Mouse (Mus musculus): ENCODE data around the gene Fn1.

The Fn1 gene

GRCm38 (mm10) chr1:71605751-71606150 is 47.2 kb downstream of the Fn1 start:
- DNase-seq (ENCODE audit: low spot score) = no peak

- no peak for DNase-seq (ENCODE audit: low spot score)
Measured at GRCm38 (mm10) chr1:71595365-71595764, 57.6 kb downstream of the Fn1 start.

- no peak for DNase-seq (ENCODE audit: low spot score)
Measured at GRCm38 (mm10) chr1:71594268-71594667, 58.7 kb downstream of the Fn1 start.

- no peak for DNase-seq (ENCODE audit: low spot score)
Measured at GRCm38 (mm10) chr1:71593184-71593583, 59.8 kb downstream of the Fn1 start.

- no peak for DNase-seq (ENCODE audit: low spot score)
Measured at GRCm38 (mm10) chr1:71590038-71590437, 63.0 kb downstream of the Fn1 start.

GRCm38 (mm10) chr1:71586658-71587057 is 66.3 kb downstream of the Fn1 start:
- no peak for DNase-seq (ENCODE audit: low spot score)

- DNase-seq (ENCODE audit: low spot score) = no peak
Measured at GRCm38 (mm10) chr1:71583900-71584299, 69.1 kb downstream of the Fn1 start.

GRCm38 (mm10) chr1:71583302-71583701 is 69.7 kb downstream of the Fn1 start:
- no peak for DNase-seq (ENCODE audit: low spot score)

- no peak for DNase-seq (ENCODE audit: low spot score)
Measured at GRCm38 (mm10) chr1:71580408-71580807, 72.6 kb downstream of the Fn1 start.

GRCm38 (mm10) chr1:71579526-71579925 is 73.5 kb downstream of the Fn1 start:
- no peak for DNase-seq (ENCODE audit: low spot score)

- no peak for DNase-seq (ENCODE audit: low spot score)
Measured at GRCm38 (mm10) chr1:71576837-71577236, 76.2 kb downstream of the Fn1 start.

GRCm38 (mm10) chr1:71575987-71576386 is 77.0 kb downstream of the Fn1 start:
- no peak for DNase-seq (ENCODE audit: low spot score)

GRCm38 (mm10) chr1:71570116-71570515 is 82.9 kb downstream of the Fn1 start:
- DNase-seq (ENCODE audit: low spot score) = no peak

- DNase-seq (ENCODE audit: low spot score) = peak; percentile 28
Measured at GRCm38 (mm10) chr1:71567884-71568605, 85.0 kb downstream of the Fn1 start.

- peak; percentile 40 for DNase-seq (ENCODE audit: low spot score)
Measured at GRCm38 (mm10) chr1:71564291-71564690, 88.7 kb downstream of the Fn1 start.

- DNase-seq (ENCODE audit: low spot score) = no peak
Measured at GRCm38 (mm10) chr1:71560626-71561025, 92.4 kb downstream of the Fn1 start.

GRCm38 (mm10) chr1:71556688-71557612 is 96.0 kb downstream of the Fn1 start, which contains the start of gene Atic:
Gene Atic (plus strand): TSS chr1:71557150.
- peak; percentile 95 for DNase-seq (ENCODE audit: low spot score)

GRCm38 (mm10) chr1:71550626-71551195 is 102.3 kb downstream of the Fn1 start:
- no peak for DNase-seq (ENCODE audit: low spot score)

- DNase-seq (ENCODE audit: low spot score) = no peak
Measured at GRCm38 (mm10) chr1:71540437-71540836, 112.6 kb downstream of the Fn1 start.

- no peak for DNase-seq (ENCODE audit: low spot score)
Measured at GRCm38 (mm10) chr1:71539641-71540040, 113.4 kb downstream of the Fn1 start.

Measured in testis, postnatal 10 days (tissue).